Mouse (Mus musculus) right cerebral cortex, postnatal 25 days (tissue): ENCODE data around the gene Esrp2.

Experiments used
- DNase-seq: peaks from one replicate; pipeline ENCODE4 v3.0.0; 2022

Gene Esrp2

DNA sequence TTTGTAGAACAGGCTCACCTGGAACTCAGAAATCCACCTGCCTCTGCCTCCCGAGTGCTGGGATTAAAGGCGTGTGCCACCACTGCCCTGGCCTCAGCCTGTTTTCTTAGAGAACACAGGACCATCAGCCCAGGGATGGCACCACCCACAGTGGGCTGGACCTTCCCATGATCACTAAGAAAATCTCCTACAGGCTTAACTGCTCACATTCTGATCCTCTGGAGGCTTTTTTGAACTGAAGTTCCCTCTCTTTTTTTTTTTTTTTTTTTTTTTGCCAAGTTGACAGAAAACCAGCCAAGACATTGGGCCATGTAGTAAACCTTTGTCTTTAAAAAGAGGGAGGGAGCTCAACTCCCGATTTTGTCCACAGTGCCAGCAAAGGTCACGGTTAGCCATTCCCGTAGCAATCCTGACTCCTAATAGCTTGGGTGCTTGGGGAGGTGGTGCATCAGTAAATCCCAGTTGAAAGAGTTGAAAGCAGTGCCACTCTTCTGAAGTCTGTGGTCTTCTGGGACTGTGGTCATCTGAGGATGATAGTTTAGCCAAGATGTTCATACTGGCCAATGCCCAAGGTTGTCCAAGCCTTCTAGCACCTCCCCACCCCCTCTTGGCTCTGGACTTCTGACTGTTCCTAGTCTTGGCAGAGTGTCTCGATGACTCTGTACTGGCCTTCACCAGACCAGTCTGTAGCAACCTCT, 11.2 kb upstream of the Esrp2 start:
- DNase-seq: no peak

DNA sequence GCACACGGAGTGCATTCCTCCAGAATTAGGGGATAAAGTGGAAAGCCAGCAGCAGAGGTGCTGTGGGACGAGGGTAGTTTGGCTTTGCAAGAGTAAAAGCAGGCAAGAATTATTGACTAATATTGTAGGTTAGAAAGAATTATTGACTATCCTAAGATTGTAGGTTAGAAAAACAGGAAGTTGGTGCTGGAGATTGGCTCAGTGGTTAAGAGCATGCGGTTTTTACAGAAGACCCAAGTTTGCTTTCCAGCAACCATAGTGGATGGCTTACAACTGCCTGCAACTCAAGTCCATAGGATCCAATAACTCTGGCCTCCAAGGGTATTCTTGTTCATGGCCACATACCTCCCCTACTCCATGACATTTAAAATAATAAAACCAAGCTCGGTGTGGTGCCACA, 9.2 kb upstream of the Esrp2 start:
- DNase-seq: no peak

DNA sequence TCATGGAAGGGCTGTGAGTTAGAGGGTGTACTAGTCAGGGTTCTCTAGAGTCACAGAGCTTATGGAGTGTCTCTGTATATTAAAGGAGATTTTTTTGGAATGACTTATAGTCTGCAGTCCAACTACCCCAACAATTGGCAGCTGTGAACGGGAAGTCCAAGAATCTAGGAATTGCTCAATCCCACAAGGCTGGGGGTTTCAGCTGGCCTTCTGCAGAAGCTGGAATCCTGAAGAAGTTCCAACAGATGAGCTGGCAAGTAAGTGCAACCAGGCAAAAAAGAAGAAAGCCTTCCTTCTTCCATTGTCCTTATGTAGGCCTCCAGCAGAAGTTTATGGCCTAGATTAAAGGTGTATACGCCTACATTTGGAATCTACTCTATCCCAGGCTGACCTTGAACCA, 8.6 kb upstream of the Esrp2 start:
- no peak for DNase-seq

DNA sequence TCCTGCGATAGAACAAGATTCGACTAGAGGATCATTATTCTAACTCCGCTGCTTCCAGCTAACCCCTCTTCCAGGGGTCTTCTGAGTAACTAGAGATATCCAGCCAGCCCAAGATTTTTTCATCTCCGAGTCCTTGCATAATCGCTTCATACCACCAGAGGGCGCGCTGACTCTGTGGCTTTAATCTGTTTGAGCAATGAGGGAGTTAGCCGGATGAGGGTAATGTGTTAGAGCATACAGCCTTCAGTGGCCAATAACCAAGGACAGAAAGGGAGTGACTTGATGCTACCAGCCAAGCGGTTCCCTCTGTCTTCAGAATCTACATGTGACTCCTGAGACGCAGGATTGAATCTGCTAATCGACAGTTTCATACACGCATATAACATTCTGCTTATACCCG, 4.0 kb upstream of the Esrp2 start:
- DNase-seq: peak; percentile 77

DNA sequence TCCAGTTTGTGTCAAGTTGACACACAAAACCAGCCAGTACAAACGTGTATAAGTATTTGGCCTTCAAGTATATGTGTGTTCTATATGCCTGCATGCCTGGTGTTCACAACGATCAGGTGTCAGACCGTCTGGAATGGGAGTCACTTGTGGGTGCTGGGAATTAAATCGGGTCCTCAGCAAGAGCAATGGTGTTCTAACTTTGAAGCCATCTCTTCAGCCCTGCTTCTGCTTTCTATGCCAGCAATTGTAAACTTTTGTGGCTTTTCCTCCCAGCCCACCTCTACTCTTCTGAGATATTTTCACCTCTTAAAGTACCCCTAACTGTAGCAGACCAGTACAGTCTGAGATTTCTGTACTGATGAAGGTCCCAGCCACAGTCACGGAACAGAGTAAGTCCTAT, 3.4 kb upstream of the Esrp2 start:
- DNase-seq: no peak

DNA sequence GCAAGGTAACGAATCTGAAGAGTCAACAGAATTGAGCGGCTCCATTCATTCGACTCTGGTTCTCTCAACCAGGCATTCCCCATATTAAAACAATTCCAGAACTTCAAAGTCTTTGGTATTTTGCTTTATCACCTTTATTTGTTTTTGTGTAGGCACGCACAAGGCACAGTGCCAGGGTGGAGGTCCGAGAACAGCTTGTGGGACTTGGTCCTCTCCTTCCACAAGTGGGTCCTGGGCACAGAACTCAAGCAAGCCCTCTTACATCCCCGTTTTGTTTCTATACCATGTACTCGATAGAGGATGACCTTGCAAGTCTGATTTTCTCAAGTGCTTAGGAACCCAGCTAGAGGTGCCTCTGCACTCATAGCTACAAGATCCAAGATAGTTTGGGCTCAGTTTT, 1.8 kb upstream of the Esrp2 start:
- no peak for DNase-seq

DNA sequence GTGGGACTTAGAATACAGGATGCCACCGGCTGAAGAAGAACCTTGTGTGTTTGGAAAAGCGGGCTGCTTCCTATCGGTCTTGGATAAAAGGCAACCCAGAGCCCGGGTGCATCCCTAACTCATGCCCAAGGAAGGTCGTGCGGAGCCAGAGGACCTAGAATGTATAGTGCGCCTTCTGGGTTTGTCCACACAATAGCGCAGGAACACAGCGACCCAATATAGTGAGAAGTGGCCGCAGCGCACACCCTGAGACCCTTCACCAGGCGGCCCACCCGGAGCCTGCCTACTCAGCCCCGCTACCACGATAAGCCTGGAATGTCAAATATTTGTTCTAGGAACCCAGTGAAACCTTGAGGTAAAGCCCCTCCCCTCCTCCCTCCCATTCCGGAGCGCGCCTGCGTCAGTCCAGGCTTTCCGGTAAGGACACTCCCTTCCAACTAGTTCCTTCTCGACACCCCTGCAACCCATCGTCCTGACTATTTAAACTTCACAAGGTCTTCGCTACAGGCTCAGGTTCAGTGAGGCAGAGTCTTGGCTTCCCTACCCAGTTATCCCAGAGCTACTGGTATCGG, 1.2 kb upstream of the Esrp2 start:
- DNase-seq: peak; percentile 55

DNA sequence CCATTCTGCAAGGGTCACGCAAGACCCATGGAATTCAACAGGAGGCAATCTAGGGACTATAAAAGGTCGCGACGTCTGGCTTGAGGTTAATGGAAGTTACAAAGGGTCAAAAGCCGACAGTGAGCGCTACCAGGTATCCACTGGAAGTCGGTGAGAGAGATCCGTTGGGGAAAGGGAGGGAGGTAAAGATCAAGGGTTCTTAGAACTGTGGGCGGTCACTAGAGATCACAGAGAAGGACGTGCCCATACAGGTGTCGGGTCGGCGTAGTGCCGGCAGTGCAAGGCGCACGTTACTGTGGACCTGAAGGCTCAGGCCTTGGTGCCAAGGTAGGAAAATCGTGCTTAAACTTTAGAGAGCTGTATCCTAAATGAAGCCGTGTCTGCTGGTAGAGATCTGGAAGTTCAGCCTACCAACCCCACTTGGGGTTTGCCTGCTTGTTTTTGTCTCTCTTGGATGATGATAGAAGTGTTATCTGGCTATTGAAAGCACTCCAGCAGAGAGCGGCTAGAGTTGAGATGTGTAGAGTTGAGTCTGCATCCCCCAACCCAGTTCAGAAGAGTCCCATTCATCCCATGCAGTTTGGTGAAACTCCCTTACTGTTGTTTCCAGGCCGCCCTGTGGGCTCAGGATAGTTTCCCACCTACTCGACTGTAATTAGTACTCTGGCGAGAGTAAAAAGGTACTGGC, 588 bp upstream of the Esrp2 start:
- DNase-seq: no peak

DNA sequence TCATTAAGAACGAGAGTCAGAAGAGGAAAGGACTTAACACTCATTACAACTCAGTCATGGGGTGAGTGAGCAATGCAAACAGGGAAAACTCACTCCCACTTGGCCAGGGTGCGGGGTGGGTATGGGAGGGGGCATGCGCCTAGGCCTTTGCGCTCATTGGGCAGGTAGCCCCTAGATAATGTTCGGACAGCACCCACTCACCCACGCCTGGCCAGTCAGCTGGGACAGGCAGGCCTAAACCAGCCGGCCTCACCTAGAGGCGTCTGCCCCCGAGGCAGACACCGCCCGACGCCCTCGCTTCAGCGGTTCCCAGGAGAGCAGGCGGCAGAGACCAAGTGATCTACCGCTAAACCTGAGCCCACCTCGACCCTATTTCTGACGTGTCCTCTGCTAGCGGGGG, 1.1 kb downstream of the Esrp2 start:
- no peak for DNase-seq

DNA sequence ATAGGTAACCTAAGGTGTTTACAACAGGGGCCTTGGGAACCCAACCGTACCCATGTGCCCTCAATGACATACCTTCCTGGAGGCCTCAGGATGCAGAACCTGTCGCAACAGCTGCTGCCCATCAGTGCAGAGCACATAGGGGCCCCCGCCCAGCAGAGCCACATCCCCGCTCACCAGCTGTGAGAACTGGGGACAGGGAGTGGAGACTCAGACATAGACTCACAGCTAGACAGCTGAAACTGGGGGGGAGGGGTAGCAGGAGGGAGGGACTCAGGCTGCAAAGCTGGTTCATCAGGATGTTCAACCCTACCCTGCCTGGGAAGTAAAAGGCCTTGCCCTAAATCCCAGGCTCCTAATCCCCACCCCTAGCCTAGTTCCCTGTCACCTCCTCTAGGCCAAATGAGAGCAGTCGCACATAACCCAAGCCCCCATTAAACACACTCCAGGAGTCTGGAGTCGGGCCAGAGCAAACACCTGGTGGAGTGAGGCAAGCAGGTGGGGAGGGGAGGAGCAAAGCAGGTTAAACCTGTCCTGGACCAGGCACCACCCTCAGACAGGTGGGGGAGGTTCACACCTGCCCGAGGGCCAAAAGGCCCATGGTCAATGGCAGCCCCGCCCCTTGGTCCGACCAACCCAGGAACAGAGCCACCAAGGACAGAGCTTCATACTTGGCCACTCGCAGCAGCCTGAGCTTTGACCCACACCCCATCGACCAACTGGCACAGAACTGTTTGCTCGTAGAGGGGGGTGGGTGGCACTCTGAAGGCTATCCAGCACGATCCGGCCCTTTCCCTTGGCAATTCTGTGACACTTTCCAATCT, 1.8 kb downstream of the Esrp2 start:
- DNase-seq: no peak

DNA sequence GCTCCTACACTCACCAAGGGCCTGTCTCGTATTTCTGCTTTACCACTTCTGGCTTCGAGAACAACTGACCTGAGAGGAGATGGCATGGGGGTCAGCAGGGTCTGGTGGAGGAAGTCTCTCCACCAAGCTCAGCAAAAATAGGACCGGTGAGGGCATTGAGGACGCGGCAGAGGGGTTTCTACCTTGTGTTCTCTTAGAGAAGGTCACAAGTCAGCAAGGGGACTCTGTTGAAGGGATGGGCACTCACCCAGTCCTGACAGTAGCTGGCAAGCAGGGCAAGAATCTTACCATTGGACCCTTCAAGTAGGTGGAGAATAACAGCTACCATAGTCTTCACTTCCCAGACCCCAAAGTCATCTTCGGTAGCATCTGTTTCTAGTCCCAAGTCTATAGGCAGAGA, 2.8 kb downstream of the Esrp2 start:
- no peak for DNase-seq

DNA sequence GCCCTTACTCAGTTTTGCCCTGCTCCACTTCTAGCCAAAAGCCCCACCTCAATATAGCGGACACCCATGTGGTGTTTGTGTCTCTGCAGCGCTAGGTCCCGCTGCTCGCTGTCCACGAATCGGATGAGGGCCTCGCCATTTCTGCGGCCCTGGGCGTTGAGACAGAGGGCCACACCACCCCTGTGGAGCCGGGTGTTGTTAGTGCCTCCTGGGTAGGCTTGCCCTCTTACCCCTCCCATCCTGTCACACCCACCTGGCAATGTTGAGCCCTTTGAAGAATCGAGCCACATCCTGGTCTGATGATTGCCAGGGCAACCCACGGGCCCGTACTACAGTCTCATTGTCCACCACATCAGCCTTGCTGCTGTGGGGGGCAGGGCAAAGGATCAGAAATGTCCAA, 3.2 kb downstream of the Esrp2 start:
- no peak for DNase-seq

DNA sequence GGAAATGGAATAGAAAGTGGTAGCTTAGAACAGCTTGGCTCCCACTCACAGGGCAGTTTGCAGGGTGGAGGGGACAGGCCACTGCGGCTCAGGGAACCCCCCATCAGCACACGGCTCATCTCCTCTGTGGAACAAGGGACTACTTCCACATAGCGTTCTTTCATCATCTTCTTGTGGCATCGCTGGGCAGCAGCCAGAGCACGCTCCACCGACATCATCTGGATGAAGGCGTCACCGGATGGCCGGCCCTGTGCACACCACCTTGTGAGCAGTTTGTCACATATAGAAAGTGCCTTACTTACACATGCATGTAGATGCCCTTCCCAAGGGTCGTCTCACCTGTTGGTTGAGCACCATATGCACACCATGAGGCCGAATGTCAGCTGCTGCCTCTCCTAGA, 4.4 kb downstream of the Esrp2 start:
- no peak for DNase-seq

DNA sequence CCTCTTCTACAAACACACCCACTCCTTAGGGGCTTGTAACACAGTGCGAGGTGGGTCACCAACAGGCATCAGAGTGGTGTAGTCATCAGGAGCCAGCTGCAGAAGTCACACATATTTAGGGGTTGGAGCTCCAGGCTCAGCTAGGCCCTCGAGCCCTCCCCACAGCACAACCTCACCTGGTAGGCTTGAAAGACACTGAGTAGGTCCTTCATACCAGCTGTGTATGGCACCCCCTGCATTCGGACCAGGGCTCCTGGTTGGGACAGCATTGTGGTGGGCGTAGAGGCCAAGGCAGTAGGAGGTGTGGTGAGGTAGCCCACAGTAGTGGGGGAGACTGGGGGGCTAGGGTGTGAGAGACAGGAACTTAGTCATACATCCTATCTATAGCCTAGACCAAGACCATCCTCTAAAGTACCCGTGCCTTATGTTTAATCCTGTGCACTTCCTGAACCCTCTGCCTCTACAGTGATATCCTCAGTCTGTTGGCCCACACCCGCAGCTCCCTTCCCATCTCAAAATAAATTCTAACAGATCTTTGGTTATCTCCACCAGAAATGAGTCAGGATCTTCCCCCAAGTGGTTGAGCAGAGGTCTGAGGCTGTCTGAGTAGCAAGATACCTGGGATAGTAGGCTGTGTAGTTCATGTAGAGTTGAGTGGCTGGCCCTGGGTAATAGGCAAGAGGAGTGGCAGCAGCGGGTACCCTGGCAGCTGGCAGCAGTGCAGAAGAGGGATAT, 5.1 kb downstream of the Esrp2 start:
- no peak for DNase-seq

DNA sequence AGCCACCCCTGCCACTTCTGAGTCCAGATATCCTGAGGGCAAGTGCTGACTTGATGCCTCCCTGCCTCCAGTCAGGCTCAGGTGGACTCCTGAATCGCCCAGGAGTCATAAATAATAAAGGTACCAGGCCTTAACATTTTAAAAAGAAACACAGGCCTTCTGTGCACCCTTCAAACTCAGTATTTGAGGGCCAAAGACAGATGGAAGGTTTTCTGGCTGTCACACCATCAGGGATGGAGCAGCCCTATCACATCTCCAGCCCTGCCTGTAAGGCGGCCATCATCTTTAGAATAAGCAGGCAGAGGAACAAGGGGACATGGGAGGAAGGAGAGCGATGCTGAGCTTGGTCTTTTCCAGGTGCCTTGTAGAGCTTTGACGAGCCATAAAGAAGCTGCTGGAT, 5.8 kb downstream of the Esrp2 start:
- no peak for DNase-seq

DNA sequence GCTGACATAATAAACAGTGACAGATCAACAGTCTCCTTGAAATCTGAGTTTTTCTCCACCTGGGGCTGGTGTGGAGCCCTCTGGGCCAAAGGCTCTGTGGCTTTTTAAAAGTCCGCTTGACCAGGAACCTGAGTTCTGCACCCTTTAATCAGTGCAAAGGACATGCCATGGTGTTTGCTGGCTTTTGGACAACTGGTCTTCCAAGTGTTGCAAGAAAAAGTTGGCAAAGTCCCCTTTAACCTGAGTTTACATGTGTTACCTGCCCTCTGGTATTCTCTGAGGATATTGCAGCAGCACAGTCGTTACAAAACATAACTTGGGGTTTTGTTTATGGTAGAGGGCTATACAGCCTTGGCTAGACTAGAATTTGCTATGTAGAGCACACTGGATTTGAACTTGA, 6.3 kb downstream of the Esrp2 start:
- DNase-seq: no peak

DNA sequence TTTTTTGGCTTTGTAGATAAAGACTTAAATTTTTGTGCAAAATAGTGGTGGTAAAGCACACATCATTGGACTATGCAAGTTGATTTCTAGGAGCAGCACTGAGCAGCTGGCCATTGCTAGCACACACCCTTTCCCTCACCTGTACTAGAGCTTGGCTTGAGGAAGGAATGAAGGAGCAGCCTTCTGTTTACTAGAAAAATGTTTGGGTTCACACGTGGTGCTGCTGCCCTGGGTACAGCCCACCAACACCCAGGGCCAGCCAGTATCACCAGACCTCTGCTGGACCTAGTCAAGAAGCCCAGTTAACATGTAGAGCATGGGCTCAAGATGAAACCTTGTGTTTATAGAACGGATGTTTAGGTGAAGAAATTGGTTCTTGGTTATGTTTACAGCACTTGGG, 6.8 kb downstream of the Esrp2 start:
- no peak for DNase-seq

DNA sequence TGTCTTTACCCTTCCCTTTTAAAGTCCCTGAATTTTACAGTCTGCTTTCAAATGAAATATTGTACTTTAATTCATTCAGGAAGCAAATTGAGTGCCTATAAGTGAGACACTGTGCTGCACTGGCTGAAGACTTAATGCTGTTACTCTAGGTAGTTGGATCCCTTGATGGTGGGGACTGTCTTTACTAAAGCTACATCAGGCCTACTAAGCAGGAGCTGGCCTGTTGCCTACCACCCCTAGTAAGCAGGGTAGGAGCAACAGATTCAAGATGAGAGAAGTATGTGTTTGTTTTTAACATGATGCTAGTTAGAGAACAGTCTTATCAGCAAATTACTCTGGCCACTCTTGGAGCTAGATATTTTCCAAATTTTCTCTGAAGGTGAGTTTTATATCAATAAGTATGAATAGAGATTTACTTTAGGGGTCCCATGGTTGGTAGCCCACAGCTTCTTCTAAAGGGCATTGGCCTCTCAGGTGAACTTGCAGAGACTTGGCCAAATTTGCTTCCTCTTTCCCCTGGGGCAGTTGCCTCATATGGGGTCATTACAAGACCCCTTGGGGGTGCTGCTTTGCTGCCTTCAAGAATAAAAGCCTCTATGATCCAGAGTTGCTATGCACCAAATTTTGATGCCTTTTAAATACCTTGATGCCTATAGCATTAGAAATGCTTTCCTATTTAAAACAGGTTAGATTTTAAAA, 7.4 kb downstream of the Esrp2 start:
- no peak for DNase-seq

DNA sequence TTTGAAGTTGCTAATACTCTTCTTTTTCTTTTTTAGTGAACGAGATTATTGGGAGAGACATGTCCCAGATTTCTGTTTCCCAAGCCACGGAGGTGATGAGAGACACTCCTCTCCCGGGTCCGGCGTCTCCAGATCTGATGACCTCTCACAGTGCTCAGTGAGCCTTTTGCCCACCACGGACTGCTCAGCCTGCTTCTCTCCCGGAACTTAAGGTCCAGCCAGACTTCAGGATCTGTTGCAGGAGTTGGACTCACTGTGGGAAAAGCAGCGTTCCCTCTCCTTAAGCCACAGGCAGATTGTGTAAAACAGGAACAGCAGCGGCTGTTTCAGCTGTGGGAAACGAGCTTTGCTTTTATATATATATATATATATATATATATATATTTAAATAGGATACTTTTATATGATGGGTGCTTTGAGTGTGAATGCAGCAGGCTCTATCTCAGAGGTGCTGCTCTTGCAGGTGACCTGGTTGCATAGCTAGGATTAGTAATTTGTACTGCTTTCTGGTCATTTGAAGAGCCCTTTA, 8.8 kb downstream of the Esrp2 start:
- no peak for DNase-seq

DNA sequence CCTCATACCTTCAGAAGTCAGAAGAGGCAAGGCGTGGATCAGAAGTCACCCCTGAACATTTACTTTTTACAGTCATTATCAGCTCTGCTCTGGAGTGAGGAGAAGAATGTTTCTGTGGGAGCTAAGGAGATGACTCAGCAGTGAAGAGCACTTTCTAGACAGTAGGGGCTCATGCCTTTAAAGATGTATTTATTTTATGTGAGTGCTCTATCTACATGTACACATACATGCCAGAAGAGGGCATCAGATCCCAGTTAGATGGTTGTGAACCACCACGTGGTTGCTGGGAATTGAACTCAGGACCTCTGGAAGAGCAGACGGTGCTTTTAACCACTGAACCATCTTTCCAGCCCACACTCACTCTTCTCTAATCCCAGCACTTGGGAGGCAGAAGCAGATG, 9.7 kb downstream of the Esrp2 start:
- no peak for DNase-seq

DNA sequence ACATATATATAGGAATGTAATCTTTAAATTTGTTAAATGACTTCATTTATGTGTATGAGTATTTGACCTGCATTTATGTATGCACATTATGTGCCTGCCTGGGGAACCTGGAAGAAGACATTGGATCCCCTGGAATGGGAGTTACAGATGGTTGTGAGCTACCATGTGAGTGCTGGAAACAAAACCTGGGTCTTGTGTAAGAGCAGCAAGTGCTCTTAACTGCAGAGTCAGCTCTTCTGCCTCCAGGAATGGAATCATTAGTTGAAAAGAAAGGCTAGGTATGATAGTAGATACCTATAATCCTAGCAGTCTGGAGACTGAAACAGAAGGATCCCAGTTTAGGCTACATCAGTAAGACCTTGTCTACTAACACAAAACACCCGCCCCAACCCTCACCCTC, 10.7 kb downstream of the Esrp2 start:
- DNase-seq: no peak

DNA sequence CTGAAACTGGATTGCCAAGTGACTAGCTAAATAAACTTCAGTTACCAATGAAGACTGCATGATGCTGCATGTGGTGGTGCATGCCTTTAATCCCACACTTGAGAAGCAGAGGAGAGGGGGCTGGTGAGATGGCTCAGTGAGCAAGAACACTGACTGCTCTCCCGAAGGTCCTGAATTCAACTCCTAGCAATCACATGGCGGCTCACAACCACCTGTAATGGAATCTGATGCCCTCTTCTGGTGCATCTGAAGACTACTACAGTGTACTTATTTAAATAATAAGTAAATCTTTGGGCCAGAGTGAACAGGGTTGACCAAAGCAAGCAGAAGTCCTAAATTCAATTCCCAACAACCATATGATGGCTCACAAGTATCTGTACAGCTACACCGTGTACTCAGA, 13.3 kb downstream of the Esrp2 start:
- DNase-seq: no peak
